Mouse (Mus musculus) T-helper 17 cell (primary cell): ENCODE results near the gene Ccdc171.
"Not testable (repeated sequence)": the region's sequence is repeated elsewhere in the genome, so short reads cannot be mapped to it uniquely, and the experiment has no call there.

ENCODE experiments used
- in situ Hi-C, 2 experiments: fragments of 300-600 bp; cut with MboI, MseI; formaldehyde crosslinking; loops; 1 replicate in 1 of 2; 2 replicates in 1 of 2; pipeline ENCODE4 v1.15.1; 2025; ENCODE audit warnings: high pct_unique_total_duplicates in 2 of 2

The Ccdc171 gene

DNA sequence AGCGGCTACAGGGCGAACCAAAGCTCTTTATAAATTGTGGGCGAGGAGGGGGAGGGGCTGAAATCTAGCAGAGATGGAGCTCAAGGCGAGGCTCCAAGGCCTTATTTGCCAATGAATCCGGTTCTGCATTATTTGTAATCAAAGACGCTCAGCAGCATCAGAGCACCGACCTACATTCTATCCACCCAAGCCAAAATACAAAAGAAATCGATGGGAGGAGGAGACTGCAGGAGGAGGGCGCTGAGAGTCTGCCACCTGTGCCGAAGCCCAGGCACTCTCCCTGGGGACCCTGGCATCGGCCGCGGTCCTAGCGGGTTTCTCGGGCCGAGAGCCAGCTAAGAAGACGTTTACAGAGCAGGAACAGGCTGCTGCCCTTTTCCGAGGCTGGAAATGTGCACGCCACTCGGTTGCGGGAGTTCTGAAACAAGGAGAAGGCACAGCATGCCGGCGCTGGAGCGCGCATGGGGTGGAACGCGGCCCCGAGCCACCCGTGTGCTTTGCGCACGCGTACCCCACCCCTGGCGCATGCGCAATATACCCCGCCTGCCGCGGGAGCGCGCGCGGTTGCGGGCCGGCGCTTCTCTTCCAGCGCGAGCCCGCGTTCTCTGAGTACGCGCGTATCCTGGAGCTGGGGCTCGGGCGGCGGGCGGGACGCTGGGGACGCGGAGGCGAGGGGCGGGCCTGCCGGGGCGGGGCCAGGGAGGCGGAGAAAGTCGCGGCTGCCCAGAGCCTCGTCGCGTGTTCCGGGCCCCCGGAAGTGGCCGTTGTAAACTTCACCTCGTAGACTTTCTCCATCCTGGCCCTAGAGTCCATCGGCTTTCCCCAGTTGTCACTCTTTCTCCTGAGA, at the start of gene Ccdc171:
Gene Ccdc171, plus strand, starts transcription at position 703 of the 847 bp plus-strand sequence.
- in situ Hi-C loops = loop anchor here (5.0 to 10.0 kb wide), 2 partner anchors 50 to 108 kb away; partner anchors contain the start of gene Snapc3 (in 1 of the 2)

DNA sequence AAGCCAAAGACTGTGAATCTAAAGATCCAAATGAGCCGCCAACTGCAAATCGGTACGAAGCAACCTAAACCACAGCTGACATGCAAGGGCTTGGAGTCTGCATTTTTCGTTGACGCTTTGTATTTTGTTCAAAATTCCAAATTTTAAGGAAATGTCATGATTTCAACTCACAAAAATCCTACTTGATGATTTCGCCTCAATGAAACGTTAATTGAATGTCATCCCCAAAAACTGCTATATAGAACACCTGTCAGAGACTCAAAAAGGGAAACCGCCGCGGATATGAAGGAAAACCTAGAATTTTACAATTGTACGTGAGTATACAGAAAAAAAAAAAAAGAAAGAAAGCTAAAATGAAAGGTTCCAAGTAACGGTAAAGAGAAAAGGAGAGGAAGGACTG, 40.1 kb upstream of the Ccdc171 start:
- in situ Hi-C loops = no loop called here

DNA sequence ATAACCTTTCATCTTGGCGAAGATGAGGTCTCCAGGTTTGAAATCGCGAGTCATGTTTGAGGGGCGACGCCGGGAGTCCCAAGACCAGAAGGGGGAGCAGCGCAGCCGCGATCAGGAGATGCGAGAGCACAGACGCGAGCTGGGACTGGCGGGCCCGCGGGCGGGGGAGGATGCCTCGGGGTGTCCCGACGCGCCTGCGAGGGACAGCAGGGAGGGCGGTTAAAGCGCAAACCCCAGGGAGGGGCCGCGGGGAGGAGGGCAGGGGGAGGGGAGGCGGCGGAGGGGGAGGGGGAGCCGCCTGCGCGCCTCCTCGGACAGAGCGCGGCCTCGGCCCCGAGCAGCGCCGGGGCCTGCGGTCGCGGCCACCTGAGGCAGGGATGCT, 39.6 kb upstream of the Ccdc171 start:
- in situ Hi-C loops = no loop called here

DNA sequence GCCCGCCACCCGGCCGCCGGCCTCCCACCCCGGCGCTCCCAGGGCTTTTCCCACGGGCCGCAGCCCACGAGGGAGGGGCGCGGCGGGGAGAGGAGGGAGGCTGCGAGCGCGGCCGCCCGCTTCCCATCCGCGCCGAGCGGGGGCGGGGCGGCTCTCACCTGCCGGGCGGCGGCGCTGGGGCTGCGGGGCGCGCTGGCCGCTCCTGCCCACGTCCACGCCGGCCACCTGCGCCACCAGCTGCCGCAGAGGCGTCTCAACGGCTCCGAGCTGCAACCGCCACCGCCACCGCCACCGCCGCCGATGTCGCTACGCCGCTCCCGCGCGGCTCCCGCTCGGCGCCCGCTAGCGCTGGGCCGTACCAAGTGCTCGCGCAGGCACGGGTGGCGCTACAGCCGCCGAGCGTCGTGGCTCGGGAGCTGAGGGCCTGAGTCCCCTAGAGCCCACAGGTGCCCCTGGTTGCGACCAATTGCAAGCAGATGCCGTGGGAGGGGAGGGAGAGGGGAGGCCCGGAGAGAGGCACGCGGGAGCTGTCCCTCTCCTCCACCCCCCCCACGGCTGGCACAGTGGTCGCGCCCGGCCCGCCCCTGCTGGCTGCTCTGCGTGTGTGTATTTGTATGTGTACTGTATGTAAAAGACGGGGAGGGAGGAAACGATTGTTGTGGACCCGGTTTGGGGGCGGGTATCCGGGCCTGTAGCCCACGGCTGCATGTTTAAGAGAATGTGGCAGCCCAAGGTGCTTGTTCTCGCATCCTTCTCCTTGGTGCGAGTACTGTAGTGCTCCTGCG, 39.0 kb upstream of the Ccdc171 start, which contains the start of gene Psip1:
Gene Psip1, minus strand, starts transcription at position 343 of the 785 bp plus-strand sequence.
- in situ Hi-C loops = no loop called here

DNA sequence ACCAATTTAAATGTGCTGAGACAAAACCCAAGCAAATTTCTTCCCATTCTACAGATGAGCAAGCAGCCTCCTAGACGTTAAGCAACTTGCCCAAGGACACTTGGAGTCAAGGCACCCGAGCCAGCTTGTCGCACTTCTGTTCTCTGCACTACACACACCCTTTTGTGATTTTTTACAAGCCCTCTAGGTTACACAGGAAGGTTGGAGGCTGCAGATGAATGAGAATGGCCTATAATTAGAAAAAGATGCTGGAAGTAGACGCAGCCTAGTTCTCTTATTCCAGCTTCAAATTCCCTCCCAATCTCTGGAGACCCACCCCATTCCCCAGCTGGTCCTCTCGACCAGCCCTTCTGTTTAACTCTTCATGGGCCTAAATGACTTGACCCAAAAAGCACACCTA, 36.2 kb upstream of the Ccdc171 start:
- in situ Hi-C loops = no loop called here

DNA sequence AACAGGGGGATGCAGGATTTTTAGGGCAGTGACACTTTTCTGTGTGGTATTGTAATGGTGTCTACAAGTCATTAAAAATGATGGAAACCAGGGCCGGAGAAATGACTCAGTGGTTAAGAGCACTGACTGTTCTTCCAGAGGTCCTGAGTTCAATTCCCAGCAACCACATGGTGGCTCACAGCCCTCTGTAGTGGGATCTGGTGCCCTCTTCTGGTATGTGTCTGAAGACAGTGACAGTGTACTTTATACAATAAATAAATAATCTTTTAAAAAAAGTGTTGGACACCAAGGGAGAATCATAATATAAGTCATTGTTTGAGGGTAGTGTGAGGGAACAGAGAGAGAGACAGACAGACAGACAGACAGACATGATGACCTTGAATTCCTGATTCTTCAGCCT, 32.2 kb upstream of the Ccdc171 start:
- in situ Hi-C loops = no loop called here

DNA sequence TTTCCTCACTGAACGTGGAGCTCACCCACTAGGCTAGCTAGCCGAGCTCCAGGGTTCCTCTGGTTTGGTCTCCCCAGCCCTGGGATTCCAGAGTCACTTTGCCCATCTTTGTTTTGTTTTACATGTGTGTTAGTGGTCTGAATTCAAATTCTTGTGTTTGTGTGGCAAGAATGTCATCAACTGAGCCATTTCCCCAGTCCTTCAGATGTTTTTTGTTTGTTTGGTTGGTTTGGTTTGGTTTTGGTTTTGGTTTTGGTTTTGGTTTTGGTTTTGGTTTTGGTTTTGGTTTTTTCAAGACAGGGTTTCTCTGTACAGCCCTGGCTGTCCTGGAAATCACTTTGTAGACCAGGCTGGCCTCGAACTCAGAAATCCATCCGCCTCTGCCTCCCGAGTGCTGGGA, 28.3 kb upstream of the Ccdc171 start:
- in situ Hi-C loops = not testable (repeated sequence)

DNA sequence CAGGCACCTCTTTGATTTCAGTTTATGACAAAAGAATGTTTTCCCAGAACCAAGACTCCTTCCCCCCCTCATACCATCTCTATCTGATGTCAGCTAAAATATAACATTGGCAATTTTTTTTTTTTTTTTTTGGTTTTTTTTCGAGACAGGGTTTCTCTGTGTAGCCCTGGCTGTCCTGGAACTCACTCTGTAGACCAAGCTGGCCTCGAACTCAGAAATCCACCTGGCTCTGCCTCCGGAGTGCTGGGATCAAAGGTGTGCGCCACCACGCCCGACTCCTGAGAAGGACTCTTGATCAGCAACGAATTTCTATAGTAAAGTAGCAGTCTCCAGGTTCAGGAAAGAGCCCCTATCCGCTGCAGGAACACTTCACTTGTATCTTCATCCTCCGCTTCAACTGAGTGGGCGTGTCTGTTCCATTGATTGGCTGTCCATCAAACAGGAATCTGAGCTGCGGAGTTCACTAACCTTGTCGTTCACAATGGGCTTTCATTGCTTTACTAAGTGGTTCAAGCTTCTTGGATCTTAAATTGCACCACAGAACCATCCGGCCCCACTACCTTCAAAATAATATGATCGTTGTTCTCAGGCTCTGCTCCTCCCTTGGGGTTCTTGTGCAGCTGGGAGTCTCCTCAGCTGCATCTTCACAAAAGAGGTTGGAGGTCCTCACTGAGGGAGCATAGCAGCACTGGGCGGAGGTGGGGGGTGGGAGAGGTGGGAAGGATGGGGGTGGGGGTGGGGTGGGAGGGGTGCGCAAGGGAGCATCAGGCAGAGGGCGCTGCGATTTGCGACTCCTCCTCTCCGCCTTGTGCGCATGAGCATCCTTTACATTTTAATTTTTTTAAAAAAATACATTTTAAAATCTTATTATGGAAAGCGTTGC, 24.9 kb upstream of the Ccdc171 start:
- in situ Hi-C loops = no loop called here

DNA sequence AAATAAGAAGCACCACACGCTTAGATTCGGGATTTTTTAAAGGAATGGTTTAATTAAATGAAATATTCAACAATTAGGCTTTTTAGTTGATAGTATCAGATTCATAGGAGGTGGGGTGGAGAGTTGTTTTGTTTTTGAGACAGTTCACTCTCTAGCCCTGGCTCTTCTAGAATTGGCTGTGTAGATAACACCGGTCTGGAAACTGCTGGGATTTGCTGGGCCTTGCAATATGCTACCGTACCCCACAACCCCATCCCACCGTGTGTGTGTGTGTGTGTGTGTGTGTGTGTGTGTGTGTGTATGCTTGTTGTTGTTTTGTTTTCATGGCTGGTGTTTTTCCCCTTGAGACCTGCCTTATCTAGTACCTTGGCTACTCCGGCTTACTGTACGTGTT, 24.3 kb upstream of the Ccdc171 start:
- in situ Hi-C loops = no loop called here

DNA sequence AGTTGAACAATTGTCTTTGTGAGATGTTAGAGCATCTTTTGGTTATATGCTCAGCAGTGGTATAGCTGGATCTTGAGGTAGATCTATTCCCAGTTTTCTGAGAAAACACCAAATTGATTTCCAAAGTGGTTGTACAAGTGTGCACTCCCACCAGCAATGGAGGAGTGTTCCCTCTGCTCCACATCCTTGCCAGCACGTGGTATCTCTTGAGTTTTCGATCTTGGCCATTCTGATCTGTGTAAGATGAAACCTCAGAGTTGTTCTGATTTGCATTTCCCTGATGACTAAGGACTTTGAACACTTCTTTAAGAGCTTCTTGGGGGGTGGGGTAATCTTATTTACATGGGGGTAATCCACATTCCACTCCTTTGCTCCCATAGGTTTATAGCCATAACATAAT, 15.7 kb upstream of the Ccdc171 start:
- in situ Hi-C loops = no loop called here

DNA sequence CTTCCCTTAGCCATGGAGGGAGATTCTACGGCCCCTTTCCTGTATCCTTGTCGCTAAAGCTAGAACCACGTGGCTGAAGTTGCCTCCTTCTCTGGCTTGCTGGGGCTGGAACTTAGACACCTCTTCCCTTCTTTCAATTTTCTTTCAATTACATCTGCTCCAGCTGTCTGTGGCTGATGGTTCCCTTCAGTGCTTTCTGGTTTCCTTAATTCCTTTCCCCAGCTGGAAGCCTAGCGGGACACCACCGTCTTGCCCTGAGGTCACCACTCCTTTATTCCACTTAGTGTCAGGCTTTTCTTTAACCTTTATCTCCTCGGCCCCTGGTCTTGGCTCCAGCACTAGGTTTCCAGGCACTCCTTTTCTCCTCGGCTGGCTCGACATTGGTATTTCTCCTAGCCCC, 14.3 kb upstream of the Ccdc171 start:
- in situ Hi-C loops = no loop called here

DNA sequence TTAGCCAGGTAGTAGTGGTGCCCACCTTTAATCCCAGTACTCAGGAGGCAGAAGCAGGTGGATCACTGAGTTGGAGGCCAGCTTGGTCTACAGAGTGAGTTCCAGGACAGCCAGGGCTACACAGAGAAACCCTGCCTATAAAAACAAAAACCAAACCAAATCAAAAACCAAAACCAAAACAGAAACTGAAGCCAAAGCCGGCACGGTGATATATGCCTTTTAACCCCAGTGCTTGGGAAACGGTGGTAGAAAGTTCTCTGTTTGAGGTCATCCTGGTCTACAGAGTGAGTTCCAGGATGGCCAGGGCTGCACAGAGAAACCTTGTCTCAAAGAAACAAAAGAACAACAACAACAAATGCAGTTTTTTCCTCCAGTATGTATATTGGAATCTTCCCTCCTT, 13.1 kb upstream of the Ccdc171 start:
- in situ Hi-C loops = no loop called here

DNA sequence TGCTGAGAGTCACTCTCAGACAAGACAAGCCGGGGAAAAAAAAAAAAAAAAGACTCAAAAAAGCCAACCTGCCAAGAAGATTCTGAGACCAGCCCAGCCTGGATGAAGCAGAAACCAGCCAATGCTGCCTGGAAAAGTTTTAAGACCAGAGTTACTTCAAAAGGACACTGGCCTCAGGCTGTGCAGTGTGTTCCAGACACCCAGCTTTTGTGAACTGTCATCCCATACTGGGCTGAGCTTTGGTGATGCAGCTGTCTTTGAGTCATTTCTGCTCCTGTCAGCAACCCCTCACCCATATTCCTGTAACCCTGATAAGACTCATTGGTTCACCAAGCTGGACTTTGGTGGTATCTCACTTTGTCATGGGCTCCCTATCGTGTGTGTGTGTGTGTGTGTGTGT, 12.7 kb upstream of the Ccdc171 start:
- in situ Hi-C loops = no loop called here

DNA sequence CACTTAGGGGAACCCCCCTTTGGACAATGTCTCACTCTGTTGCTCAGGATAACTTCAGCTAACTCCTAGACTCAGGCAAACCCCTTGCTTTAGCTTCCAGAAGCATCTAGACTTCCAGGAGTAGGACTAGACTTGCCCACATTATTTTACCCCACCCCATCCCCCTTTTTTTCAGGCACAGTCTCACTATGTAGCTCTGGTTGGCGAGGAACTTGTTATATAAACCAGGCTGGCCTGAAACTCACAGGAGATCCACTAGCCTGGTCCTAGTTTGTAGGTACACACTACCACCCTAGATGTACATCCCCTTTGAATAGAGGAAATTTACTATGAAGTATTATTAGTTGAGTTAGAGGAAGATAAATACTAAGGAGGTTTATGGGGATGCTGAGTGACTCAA, 11.2 kb upstream of the Ccdc171 start:
- in situ Hi-C loops = no loop called here

DNA sequence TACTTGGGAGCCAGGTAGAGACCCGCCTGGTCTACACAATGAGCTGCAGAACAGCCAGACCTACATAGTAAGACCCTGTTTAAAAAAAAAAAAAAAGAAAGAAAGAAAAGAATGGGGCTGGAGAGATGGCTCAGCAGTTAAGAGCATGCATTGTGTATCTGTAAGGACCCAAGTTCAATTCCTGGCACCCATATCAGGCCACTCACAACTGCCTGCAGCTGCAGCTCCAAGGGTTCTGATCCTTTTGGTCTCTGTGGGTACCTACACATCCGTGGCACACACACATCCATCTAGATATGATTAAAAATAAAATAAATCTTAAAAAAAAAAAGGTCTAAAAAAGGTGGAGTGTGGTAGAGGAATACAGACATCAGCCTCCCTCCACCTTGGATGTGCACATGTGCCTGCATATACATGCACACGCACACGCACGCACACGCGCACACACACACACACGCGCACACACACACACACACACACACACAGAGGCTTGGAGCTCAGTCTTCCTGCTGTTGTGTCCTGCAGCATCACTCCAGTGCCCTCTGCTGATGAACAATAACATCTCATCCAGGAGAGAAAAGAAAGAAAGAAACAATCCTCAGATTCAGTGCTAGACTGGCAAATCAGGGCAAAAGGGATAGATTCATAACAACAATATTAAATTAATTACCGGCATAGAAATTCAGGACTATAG, 10.2 kb upstream of the Ccdc171 start:
- in situ Hi-C loops = no loop called here

DNA sequence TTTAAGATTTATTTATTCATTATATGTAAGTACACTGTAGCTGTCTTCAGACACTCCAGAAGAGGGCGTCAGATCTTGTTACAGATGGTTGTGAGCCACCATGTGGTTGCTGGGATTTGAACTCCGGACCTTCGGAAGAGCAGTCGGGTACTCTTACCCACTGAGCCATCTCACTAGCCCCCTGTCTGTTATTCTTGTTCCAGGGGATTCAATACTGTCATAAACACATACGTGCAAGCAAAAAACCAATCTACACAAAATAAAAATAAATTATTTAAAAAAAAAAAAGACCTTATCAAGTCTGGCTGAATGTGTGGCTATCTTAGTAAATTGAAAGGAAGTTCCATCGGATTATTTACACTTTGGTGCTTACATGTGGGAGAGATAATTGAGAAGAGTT, 9.2 kb upstream of the Ccdc171 start:
- in situ Hi-C loops = not testable (repeated sequence)

DNA sequence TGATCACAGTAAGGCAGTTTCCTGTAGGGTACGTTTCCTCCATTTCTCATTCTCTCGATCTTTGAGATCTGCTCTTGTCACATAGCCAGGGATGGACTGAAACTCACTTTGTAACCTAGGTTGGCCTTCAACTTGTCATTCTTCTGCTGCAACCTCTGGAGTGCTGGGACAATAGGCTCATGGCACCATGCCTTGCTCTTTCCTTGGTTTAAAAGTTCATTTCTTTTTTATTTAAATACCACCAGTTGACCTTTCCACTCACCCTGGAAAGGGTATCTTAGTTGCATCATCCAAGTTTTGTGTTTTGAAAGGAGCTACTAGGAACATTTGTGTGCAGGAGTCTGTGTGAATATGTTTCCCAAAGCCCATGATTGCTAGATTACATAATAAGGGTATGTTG, 6.2 kb upstream of the Ccdc171 start:
- in situ Hi-C loops = no loop called here

DNA sequence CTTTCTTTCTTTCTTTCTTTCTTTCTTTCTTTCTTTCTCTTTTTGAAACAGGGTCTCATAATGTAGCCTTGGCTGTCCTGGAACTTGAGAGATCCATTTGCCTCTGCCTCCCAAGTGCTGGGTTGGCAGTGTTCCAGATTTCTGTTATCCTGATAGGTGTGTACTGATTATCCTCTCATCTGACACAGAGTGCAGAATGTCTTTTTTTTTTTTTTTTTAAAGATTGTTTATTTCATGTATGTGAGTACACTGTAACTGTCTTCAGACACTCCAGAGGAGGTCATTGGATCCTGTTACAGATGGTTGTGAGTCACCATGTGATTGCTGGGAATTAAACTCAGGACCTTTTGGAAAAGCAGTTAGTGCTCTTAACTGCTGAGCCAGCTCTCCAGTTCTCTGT, 5.5 kb upstream of the Ccdc171 start:
- in situ Hi-C loops = loop anchor here (5.0 to 10.0 kb wide), 2 partner anchors 55 to 103 kb away; partner anchors contain the start of gene Snapc3 (in 1 of the 2)

DNA sequence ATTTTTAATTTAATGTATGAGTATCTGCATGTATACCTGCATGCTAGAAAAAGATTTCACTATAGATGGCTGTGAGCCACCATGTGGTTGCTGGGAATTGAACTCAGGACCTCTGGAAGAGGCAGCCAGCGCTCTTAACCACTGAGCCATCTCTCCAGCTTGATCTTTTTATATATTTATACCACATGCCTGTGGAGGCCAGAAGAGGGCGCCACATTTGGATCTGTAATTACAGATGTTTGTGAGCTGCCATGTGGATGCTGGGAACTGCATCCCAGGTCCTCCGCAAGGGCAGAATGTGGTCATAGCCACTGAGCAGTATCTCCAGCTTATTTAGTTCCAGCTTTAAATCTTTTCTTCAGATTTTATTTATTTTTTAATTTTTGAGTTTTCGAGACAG, 5.0 kb upstream of the Ccdc171 start:
- in situ Hi-C loops = loop anchor here (5.0 to 10.0 kb wide), 2 partner anchors 54 to 103 kb away; partner anchors contain the start of gene Snapc3 (in 1 of the 2)

DNA sequence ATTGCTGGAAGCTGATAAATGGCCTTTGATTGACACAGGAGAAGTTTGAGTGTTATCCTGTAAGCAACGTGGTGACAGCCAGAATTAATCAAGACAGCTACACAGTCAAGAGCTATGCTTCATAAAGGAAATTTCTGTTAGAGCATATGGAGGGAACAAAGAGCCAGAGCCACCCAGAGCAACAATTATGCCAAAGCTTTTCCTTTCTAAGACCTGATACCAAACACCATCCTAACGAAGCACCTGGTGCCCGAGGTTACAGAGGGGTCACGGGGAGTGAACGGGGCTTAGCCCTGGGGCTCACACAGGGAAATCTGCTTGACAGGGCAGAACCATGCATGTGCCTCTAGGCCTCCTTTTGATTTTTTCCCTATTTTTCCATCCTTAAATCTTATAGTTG, 3.3 kb upstream of the Ccdc171 start:
- in situ Hi-C loops = loop anchor here (5.0 to 10.0 kb wide), 2 partner anchors 53 to 105 kb away; partner anchors contain the start of gene Snapc3 (in 1 of the 2)

DNA sequence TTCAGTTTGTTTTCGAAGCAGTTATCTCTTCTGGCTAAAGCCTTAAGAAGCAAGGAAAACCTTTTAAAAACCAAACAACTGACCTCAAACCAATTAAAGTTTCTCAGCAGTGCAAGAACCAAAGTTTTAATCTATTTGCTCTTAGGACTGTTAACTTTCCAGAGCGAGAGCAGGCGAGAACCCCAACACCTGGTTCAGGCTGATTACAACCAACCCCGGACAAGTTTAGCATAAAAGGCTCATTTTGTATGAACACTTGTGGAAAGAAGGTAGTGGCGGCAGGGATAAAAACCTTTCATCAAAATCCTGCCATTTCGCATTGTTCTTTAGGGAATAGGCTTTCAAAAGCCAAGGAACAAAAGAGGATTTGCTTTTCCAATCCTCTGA, 896 bp upstream of the Ccdc171 start:
- in situ Hi-C loops = loop anchor here (5.0 to 10.0 kb wide), 2 partner anchors 50 to 107 kb away; partner anchors contain the start of gene Snapc3 (in 1 of the 2)
